Mouse (Mus musculus) stomach, embryonic 15.5 days (tissue): ENCODE data around the gene Olfr1425. TPM values are rescaled to one million over a fixed set of nuclear protein-coding genes. Genes with fewer than 3 reads are reported as not detected.

Experiments
- ATAC-seq: fragments of 200-750 bp; cut with Nextera tagmentation; 2 replicates; pipeline ENCODE4 v1.8.0; 2017; ENCODE audit warnings: low read depth, moderate number of reproducible peaks, moderate TSS enrichment; ENCODE audit not compliant: insufficient read depth, low FRiP score
- H3K27ac ChIP-seq: fragments of 300-500 bp; sonication (generic); 2 replicates; pipeline ENCODE4 v1.5.1; 2015; ENCODE audit warnings: mild to moderate bottlenecking, inconsistent platforms
- H3K27me3 ChIP-seq: fragments of 300-500 bp; sonication (generic); replicated peaks from 2 replicates; pipeline ENCODE4 v1.6.1; 2015; ENCODE audit warnings: inconsistent platforms
- H3K36me3 ChIP-seq: fragments of 300-500 bp; sonication (generic); 2 replicates; pipeline ENCODE4 v1.6.1; 2015; ENCODE audit warnings: inconsistent platforms
- H3K4me1 ChIP-seq: fragments of 300-500 bp; sonication (generic); 2 replicates; pipeline ENCODE4 v1.6.1; 2015; ENCODE audit warnings: inconsistent platforms
- H3K4me2 ChIP-seq: fragments of 300-500 bp; sonication (generic); 2 replicates; pipeline ENCODE4 v1.6.1; 2015; ENCODE audit warnings: mild to moderate bottlenecking, inconsistent platforms
- H3K4me3 ChIP-seq: fragments of 300-500 bp; sonication (generic); replicated peaks from 2 replicates; pipeline ENCODE4 v1.5.1; 2015; ENCODE audit warnings: inconsistent platforms
- H3K9ac ChIP-seq: fragments of 300-500 bp; sonication (generic); 2 replicates; pipeline ENCODE4 v1.6.1; 2015; ENCODE audit warnings: inconsistent platforms
- H3K9me3 ChIP-seq: fragments of 300-500 bp; sonication (generic); 2 replicates; pipeline ENCODE4 v1.6.1; 2016; ENCODE audit warnings: inconsistent platforms
- WGBS: fragments of 180-500 bp; shearing (Covaris S2); methylation state at CpG from one replicate; pipeline ENCODE4 v1.1.7; 2015; 5-methylcytosine and 5-hydroxymethylcytosine counted together
- polyA plus RNA-seq: library from polyadenylated mRNA; unstranded; fragments of >200 nt; fragmentation: Nextera tagmentation; extraction: Ambion mirVana; gene quantifications from 2 replicates; pipeline ENCODE4 v1.2.1, GENCODE M21; 2015

Gene Olfr1425
- polyA plus RNA-seq, 1 experiment from 2014 or later, result not detected

DNA sequence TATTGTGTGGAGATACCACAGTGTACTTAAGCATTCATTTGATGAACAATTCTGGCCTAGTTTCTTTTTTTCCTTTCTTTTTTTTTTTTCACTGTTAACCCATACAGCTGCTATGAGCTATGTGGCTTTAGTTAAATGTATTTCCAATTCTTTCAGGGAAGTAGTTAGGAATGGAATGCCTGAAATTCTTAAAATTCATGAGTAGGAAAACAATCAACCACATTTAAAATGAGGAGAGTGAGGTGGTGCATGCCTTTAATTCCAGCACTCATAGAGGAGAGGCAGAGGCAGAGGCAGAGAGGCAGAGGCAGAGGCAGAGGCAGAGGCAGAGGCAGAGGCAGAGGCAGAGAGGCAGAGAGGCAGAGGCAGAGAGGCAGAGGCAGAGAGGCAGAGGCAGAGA lies 39.8 kb downstream of the Olfr1425 start:
- no peaks in the 10 kb centered on the region for H3K9me3 ChIP-seq
- no peak overlapping the region for H3K27ac ChIP-seq
- no peak overlapping the region for H3K4me3 ChIP-seq
- H3K4me2 ChIP-seq, result no peak overlapping the region
- no peak overlapping the region for H3K9ac ChIP-seq
- no peak for ATAC-seq
- H3K4me1 ChIP-seq, result no peaks in the 10 kb centered on the region
- H3K27me3 ChIP-seq, result no peaks in the 10 kb centered on the region
- H3K36me3 ChIP-seq, result no peaks in the 10 kb centered on the region

DNA sequence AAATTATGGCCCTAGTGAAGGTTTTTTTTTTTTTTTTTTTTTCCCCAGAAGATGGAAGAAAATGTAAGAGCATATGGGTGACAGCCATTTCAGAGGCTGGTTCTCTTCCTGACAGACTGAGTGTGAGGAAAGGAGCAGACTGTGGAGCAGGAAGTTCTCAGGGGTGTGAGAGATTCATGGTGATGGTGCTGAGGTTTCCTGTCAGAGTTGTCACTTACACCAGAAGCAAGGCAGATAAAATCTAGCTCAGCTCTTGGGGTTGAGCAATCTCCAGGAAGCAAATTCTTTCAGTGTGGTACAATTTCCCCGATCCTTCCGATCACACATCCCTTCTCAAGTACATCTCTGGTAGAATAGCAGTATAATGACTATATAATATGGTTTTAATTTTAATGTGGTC lies 50.9 kb downstream of the Olfr1425 start:
- Histone ChIP-seq H3K27ac (no peak overlapping the region), H3K4me3 (no peak overlapping the region), H3K4me2 (no peak overlapping the region), H3K9ac (no peak overlapping the region), H3K9me3 (no peaks in the 10 kb centered on the region), H3K36me3 (no peaks in the 10 kb centered on the region), H3K27me3 (no peaks in the 10 kb centered on the region), H3K4me1 (no peaks in the 10 kb centered on the region)
- no peak for ATAC-seq
- WGBS, result 72% methylated on average over 2 of the region's 2 CpGs

DNA sequence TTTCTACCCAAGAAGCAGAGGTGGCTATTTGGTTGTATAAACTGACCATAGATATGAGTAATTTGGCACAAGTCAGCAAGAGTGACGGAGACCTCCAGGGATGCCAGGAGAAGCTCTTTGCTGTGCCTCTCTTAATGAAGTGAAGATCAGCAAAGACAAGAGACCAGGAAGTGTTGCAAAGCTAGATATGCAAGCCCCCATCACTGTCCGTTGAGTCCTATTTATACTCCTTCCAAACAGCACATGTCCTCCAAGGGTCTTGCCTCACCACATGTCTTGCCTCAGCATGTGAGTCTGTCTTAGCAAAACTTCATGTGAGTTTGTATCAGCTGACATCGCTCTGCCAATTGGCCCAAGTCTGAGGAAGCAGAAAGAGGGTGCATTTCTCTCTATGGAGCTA lies 52.2 kb downstream of the Olfr1425 start:
- 79% methylated on average over 3 of the region's 3 CpGs for WGBS
- H3K27me3 ChIP-seq, result no peaks in the 10 kb centered on the region
- no peak overlapping the region for H3K4me2 ChIP-seq
- no peak overlapping the region for H3K27ac ChIP-seq
- H3K4me1 ChIP-seq, result no peaks in the 10 kb centered on the region
- H3K9me3 ChIP-seq, result no peaks in the 10 kb centered on the region
- H3K4me3 ChIP-seq, result no peak overlapping the region
- H3K36me3 ChIP-seq, result no peaks in the 10 kb centered on the region
- H3K9ac ChIP-seq, result no peak overlapping the region
- no peak for ATAC-seq

DNA sequence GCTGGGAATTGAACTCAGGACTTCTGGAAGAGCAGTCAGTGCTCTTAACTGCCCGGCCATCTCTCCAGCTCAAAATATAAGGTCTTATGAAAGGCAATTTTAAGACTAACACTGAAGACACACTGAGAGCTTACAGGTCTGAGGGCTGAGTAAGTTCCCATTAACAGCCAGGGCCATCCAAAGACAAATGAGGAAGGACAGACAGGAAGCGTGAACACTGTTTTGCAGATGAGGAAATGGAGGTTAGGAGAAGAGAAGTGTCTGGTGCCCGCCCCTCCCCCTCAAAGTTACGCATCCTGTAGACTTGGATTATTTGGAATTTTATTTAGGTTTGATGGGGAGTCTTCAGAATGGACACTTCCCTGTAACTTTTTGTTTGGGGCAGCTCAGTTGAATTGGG lies 53.4 kb downstream of the Olfr1425 start:
- no peaks in the 10 kb centered on the region for H3K9me3 ChIP-seq
- 72% methylated on average over 4 of the region's 4 CpGs for WGBS
- H3K27me3 ChIP-seq, result no peaks in the 10 kb centered on the region
- no peak for ATAC-seq
- H3K4me1 ChIP-seq, result no peaks in the 10 kb centered on the region
- no peak overlapping the region for H3K9ac ChIP-seq
- no peak overlapping the region for H3K4me3 ChIP-seq
- H3K4me2 ChIP-seq, result no peak overlapping the region
- no peak overlapping the region for H3K27ac ChIP-seq
- no peaks in the 10 kb centered on the region for H3K36me3 ChIP-seq

Other genes with a start within 250 kb of the Olfr1425 start
- gene Olfr1417, start 238.5 kb downstream of the Olfr1425 start, polyA plus RNA-seq, result 0.14 TPM in 1 of 2 replicates, not detected in the other
- not detected in 2 replicates for gene Olfr1418, start 216.7 kb downstream of the Olfr1425 start, polyA plus RNA-seq
- gene Olfr1419, start 202.6 kb downstream of the Olfr1425 start, polyA plus RNA-seq, result 0.04 TPM in 1 of 2 replicates, not detected in the other
- gene Olfr1420, start 191.2 kb downstream of the Olfr1425 start, polyA plus RNA-seq, result 0.08 and 0.10 TPM in 2 replicates
- 14.7 and 16.4 TPM in 2 replicates for gene Patl1, start 165.3 kb downstream of the Olfr1425 start, polyA plus RNA-seq
- 4.9 and 5.0 TPM in 2 replicates for gene Osbp, start 111.8 kb downstream of the Olfr1425 start, polyA plus RNA-seq
- gene Olfr1423, start 36.4 kb downstream of the Olfr1425 start, polyA plus RNA-seq, result not detected in 2 replicates
- gene Olfr1424, start 15.0 kb downstream of the Olfr1425 start, polyA plus RNA-seq, result not detected in 2 replicates
- gene Olfr1426, start 14.3 kb upstream of the Olfr1425 start, polyA plus RNA-seq, result not detected in 2 replicates
- not detected in 2 replicates for gene Olfr1427, start 25.6 kb upstream of the Olfr1425 start, polyA plus RNA-seq
- gene Olfr1428, start 38.2 kb upstream of the Olfr1425 start, polyA plus RNA-seq, result not detected in 2 replicates
- not detected in 2 replicates for gene Olfr76, start 45.5 kb upstream of the Olfr1425 start, polyA plus RNA-seq
- gene Olfr1555-ps1, start 92.4 kb upstream of the Olfr1425 start, polyA plus RNA-seq, result 0.04 and 0.06 TPM in 2 replicates
- gene Olfr1431, start 122.9 kb upstream of the Olfr1425 start, polyA plus RNA-seq, result not detected in 2 replicates
- not detected in 2 replicates for gene Olfr1432, start 154.9 kb upstream of the Olfr1425 start, polyA plus RNA-seq
- gene Olfr262, start 163.9 kb upstream of the Olfr1425 start, polyA plus RNA-seq, result not detected in 2 replicates
- not detected in 2 replicates for gene Olfr235, start 183.3 kb upstream of the Olfr1425 start, polyA plus RNA-seq
- gene Olfr1434, start 202.1 kb upstream of the Olfr1425 start, polyA plus RNA-seq, result not detected in 2 replicates
- not detected in 2 replicates for gene Olfr1436, start 221.4 kb upstream of the Olfr1425 start, polyA plus RNA-seq
- not detected in 2 replicates for gene Olfr1437, start 247.4 kb upstream of the Olfr1425 start, polyA plus RNA-seq